Mouse (Mus musculus): ENCODE data around the gene Cacna2d3.

- TF ChIP-seq CTCF (IDR thresholded peaks at IDR 0.05; ENCODE audit: low read depth) (no peak), EP300 (IDR thresholded peaks at IDR 0.05; ENCODE audit: low read depth) (no peak)
Observed at GRCm38 (mm10) chr14:29720334-29720911, 1.2 kb downstream of the Cacna2d3 start.

All from liver, embryonic 14.5 days (tissue).